Mouse (Mus musculus) lung, postnatal 0 days (tissue): Measurements from ENCODE around the gene Spast.

ENCODE experiments used
- CTCF ChIP-seq: IDR thresholded peaks from 2 replicates; pipeline ENCODE4 v1.5.1; 2016; ENCODE audit warnings: antibody characterized with exemption, mild to moderate bottlenecking
- EP300 ChIP-seq: IDR thresholded peaks from 2 replicates; pipeline ENCODE4 v1.6.1; 2016; ENCODE audit warnings: antibody characterized with exemption, mild to moderate bottlenecking, control low read depth

- TF ChIP-seq CTCF (no peak), EP300 (no peak)
Observed at GRCm38 (mm10) chr17:74315445-74316308, 23.1 kb upstream of the Spast start.
